Mouse (Mus musculus) bone marrow macrophage, adult 2 months (primary cell): ENCODE results near the gene Derl2.

Source experiments
- CTCF ChIP-seq: IDR thresholded peaks from 2 replicates; pipeline ENCODE4 v1.5.1; 2012; ENCODE audit warnings: low read depth, mild to moderate bottlenecking, low read length, moderate library complexity
- POLR2A ChIP-seq: IDR thresholded peaks from 2 replicates; pipeline ENCODE4 v1.6.1; 2012; ENCODE audit warnings: mild to moderate bottlenecking, low read depth, low read length, borderline replicate concordance

- TF ChIP-seq CTCF: no peak
- TF ChIP-seq POLR2A: no peak
Measured at GRCm38 (mm10) chr11:71008321-71008720, 11.3 kb downstream of the Derl2 start.
